Mouse (Mus musculus): ENCODE data around the gene Ube2d2b. TPM values are rescaled to one million over a fixed set of nuclear protein-coding genes. Genes with fewer than 3 reads are reported as not detected.

Gene Ube2d2b
- polyA plus RNA-seq (2014; fragmentation: Nextera tagmentation; extraction: Ambion mirVana), result 0.45 and 1.2 TPM in 2 replicates

DNA sequence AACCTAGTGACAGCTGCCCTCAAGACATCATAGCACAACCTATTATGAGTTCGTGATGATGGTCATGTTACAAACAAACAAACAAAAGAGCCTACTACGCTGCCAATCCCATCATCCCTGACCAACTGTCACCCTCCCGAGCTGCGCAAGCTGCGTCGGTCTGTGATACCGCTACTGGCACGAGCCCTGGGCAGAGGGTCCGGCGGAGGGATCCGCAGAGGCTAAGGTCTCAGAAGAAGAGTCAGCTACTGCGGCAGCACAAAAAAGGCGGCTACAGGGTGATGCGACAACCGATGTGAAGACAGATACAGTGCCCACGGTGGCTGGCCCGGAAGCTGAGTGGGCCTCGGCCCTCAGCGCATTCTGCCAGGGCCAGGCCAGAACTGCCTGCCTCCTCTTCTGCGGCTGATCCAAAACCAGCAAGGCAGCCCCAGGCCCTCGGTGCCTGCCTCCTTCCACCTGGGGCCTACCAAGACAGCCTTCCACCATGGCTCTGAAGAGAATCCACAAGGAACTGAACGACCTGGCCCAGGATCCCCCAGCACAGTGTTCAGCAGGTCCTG, at the start of gene Ube2d2b:
Ube2d2b (plus strand) TSS at position 102 of the 563 bp plus-strand sequence.
- no peak within 1 kb of the TSS for H3K9ac ChIP-seq (replicated peaks; ENCODE audit: low read depth, low read length)

DNA sequence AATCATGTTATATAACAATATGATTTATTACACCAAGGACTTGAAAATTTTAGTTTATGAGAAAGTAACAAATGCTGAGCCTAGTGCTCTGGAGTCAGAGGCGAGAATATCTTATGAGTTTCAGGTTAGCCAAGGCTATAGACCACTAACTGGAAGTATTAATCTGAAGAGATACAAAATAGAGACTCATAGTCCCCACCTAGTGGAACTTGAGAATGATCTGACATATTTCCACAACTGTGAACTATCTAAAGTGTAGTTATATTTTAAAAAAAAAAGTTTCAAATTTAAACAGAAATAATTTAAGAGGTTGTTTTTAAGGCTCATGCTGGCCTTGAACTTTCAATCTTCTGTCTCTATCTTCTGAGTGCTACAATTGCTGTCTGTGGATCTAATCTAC, 47.5 kb upstream of the Ube2d2b start:
- Histone ChIP-seq H3K4me3 (ENCODE audit: low read depth, low read length) (no peak overlapping the region), H3K4me1 (ENCODE audit: control insufficient read depth, insufficient read depth, low read length) (no peaks in the 10 kb centered on the region), H3K4me2 (replicated peaks; ENCODE audit: low read depth, low read length) (no peak overlapping the region), H3K36me3 (ENCODE audit: control insufficient read depth, insufficient read depth, low read length) (peaks cover 6% of the 10 kb centered on the region), H3K27ac (ENCODE audit: low read length) (no peak overlapping the region), H3K27me3 (ENCODE audit: control insufficient read depth, insufficient read depth, low read length) (no peaks in the 10 kb centered on the region), H3K9me3 (ENCODE audit: control insufficient read depth, low read depth, low read length) (no peaks in the 10 kb centered on the region), H3K9ac (replicated peaks; ENCODE audit: low read depth, low read length) (no peak overlapping the region)
- no peak for ATAC-seq (ENCODE audit: insufficient number of reproducible peaks, insufficient read depth, low FRiP score, low read depth)
- 92% methylated on average over 1 of the region's 1 CpGs for WGBS

More for the DNA sequence above, at the start of gene Ube2d2b:
- Histone ChIP-seq H3K36me3 (ENCODE audit: control insufficient read depth, insufficient read depth, low read length) (no peaks in the 10 kb centered on the region), H3K4me1 (ENCODE audit: control insufficient read depth, insufficient read depth, low read length) (peaks cover 10% of the 10 kb centered on the region; the same call in 1 of the 2 replicates), H3K9me3 (ENCODE audit: control insufficient read depth, low read depth, low read length) (0 out of 2 replicates have a peak, but pooled peaks cover 8% of the 10 kb centered on the region), H3K4me3 (ENCODE audit: low read depth, low read length) (no peak within 1 kb of the TSS), H3K4me2 (replicated peaks; ENCODE audit: low read depth, low read length) (no peak within 1 kb of the TSS), H3K27me3 (ENCODE audit: control insufficient read depth, insufficient read depth, low read length) (no peaks in the 10 kb centered on the region), H3K27ac (ENCODE audit: low read length) (no peak within 1 kb of the TSS)
- ATAC-seq (ENCODE audit: insufficient number of reproducible peaks, insufficient read depth, low FRiP score, low read depth), result no peak
- WGBS, result 93% methylated on average over 22 of the region's 22 CpGs

DNA sequence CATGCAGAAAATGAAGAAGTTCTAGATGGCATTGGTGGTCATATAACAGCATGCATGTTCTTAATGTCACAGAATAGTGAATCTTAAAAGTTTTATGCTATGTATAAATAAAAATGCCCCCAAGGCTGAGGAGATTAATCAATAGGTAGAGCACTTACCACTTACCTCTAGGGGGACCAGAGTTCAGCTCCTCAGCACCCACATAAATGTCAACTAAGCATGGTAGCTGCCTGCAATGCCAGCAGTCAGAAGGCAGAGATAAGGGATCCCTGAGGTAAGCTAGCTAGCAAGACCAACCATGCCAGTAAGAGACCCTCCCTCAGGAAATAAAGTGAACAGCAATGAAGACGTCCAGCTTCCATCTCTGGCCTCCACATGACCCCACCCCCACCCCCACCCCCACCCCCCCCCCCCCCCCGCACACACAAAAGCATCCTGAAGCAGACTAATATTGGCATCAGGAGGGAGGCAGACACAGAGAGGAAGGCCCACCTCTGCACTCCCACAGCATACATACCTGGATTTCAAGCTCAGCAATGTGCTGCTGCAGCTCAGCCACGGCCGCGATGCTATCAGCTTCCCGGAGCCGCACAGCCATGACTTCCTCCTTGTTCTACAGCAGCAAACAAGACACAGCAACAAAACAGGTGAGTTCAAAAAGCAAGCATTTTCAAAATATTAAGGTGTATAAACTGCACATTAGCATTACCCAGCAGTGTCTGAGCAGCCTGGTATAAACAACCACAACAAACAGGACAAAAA, 42.0 kb upstream of the Ube2d2b start:
- no peak overlapping the region for H3K4me2 ChIP-seq (replicated peaks; ENCODE audit: low read depth, low read length)
- 78% methylated on average over 7 of the region's 7 CpGs for WGBS

DNA sequence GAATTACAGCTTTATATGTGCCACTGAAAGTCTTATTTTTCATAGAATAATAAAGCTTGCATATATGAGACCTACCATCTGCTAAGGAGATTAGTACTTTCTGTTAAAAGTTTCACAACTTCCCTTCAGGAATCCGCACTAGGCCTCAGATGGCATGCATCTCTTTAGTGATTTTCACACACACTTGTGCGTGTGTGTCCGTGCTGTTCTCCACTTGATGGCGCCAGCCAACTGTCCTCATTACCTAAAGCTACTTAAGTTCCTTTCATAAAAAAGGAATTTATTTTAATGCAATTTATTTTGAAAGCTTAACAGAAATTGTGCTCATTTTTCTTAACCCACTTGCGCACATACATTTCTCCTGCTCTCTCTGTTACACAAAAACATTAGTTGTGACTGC, 40.4 kb upstream of the Ube2d2b start:
- H3K9me3 ChIP-seq (ENCODE audit: control insufficient read depth, low read depth, low read length), result no peaks in the 10 kb centered on the region
- H3K27ac ChIP-seq (ENCODE audit: low read length), result no peak overlapping the region
- H3K27me3 ChIP-seq (ENCODE audit: control insufficient read depth, insufficient read depth, low read length), result no peaks in the 10 kb centered on the region
- H3K4me2 ChIP-seq (replicated peaks; ENCODE audit: low read depth, low read length), result no peak overlapping the region
- 75% methylated on average over 5 of the region's 5 CpGs for WGBS
- ATAC-seq (ENCODE audit: insufficient number of reproducible peaks, insufficient read depth, low FRiP score, low read depth), result no peak
- H3K4me3 ChIP-seq (ENCODE audit: low read depth, low read length), result no peak overlapping the region
- no peak overlapping the region for H3K9ac ChIP-seq (replicated peaks; ENCODE audit: low read depth, low read length)
- peaks cover 10% of the 10 kb centered on the region for H3K36me3 ChIP-seq (ENCODE audit: control insufficient read depth, insufficient read depth, low read length)
- H3K4me1 ChIP-seq (ENCODE audit: control insufficient read depth, insufficient read depth, low read length), result no peaks in the 10 kb centered on the region

More for the DNA sequence above, 42.0 kb upstream of the Ube2d2b start:
- no peak overlapping the region for H3K9ac ChIP-seq (replicated peaks; ENCODE audit: low read depth, low read length)
- ATAC-seq (ENCODE audit: insufficient number of reproducible peaks, insufficient read depth, low FRiP score, low read depth), result no peak
- no peak overlapping the region for H3K27ac ChIP-seq (ENCODE audit: low read length)
- peaks cover 10% of the 10 kb centered on the region for H3K36me3 ChIP-seq (ENCODE audit: control insufficient read depth, insufficient read depth, low read length)
- H3K27me3 ChIP-seq (ENCODE audit: control insufficient read depth, insufficient read depth, low read length), result no peaks in the 10 kb centered on the region
- no peak overlapping the region for H3K4me3 ChIP-seq (ENCODE audit: low read depth, low read length)
- no peaks in the 10 kb centered on the region for H3K4me1 ChIP-seq (ENCODE audit: control insufficient read depth, insufficient read depth, low read length)
- H3K9me3 ChIP-seq (ENCODE audit: control insufficient read depth, low read depth, low read length), result no peaks in the 10 kb centered on the region

DNA sequence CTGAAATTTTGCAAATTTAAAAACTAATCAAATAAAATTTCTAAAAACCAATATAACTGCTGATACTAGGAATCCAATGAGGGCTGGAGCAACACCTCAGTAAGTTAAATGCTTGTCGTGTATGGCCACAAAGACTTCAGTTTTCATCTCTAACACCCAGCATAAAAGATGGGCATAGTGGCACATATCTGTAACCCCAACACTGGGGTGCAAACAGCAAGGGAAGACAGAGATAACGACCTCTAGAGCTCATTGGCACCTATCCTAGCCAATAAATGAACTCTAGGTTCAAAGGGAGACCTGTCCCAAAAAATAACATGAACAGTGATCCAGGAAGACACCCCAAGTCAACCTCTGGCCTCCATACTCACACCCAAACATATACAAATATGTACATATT, 37.9 kb upstream of the Ube2d2b start:
- Histone ChIP-seq H3K4me2 (replicated peaks; ENCODE audit: low read depth, low read length) (no peak overlapping the region), H3K4me1 (ENCODE audit: control insufficient read depth, insufficient read depth, low read length) (no peaks in the 10 kb centered on the region), H3K9me3 (ENCODE audit: control insufficient read depth, low read depth, low read length) (no peaks in the 10 kb centered on the region), H3K27me3 (ENCODE audit: control insufficient read depth, insufficient read depth, low read length) (no peaks in the 10 kb centered on the region), H3K36me3 (ENCODE audit: control insufficient read depth, insufficient read depth, low read length) (peaks cover 13% of the 10 kb centered on the region; the same call in 1 of the 2 replicates), H3K27ac (ENCODE audit: low read length) (no peak overlapping the region), H3K4me3 (ENCODE audit: low read depth, low read length) (no peak overlapping the region), H3K9ac (replicated peaks; ENCODE audit: low read depth, low read length) (no peak overlapping the region)
- ATAC-seq (ENCODE audit: insufficient number of reproducible peaks, insufficient read depth, low FRiP score, low read depth), result no peak
- WGBS, result 92% methylated on average over 2 of the region's 2 CpGs

DNA sequence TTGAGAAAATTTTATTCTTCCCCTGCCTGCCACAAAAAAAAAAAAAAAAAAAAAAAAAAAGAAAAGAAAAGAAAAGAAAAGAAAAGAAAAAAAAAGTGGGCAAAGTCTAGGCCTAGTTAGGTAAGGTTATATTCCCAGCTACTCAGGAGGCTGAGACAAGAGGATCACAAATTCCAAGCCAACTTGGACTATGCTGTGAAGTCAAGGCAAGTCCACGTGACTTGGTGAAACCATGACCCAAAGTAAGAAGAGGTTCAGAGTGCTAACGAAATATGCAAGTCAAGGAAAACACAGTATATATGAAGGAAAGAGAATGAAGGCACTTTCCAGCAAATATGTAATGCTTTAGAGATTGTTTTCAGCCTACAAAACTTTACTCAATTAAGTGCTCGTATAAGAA, 37.4 kb upstream of the Ube2d2b start:
- Histone ChIP-seq H3K4me2 (replicated peaks; ENCODE audit: low read depth, low read length) (no peak overlapping the region), H3K4me3 (ENCODE audit: low read depth, low read length) (no peak overlapping the region), H3K9ac (replicated peaks; ENCODE audit: low read depth, low read length) (no peak overlapping the region), H3K27ac (ENCODE audit: low read length) (no peak overlapping the region), H3K36me3 (ENCODE audit: control insufficient read depth, insufficient read depth, low read length) (peaks cover 9% of the 10 kb centered on the region; the same call in 1 of the 2 replicates), H3K9me3 (ENCODE audit: control insufficient read depth, low read depth, low read length) (no peaks in the 10 kb centered on the region), H3K4me1 (ENCODE audit: control insufficient read depth, insufficient read depth, low read length) (no peaks in the 10 kb centered on the region), H3K27me3 (ENCODE audit: control insufficient read depth, insufficient read depth, low read length) (no peaks in the 10 kb centered on the region)
- ATAC-seq (ENCODE audit: insufficient number of reproducible peaks, insufficient read depth, low FRiP score, low read depth), result no peak
- 87% methylated on average over 3 of the region's 3 CpGs for WGBS

DNA sequence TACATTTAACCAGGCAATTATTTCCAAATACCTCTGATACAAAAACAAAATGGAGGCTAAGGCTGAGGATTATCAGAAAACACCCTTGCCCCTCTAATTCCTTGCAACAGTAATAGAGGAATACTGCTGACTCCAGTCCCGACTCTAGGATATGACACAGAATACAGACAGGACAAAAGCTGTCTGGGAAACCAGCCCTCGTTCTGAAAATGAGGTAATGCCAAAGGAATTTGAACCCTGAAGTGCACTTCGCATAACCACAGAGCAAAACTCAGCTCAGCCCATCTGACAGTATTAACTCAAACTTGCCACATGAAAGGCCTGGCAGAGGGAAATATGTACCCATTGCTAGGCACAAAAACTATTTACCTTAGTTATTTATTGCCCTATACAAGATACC, 36.6 kb upstream of the Ube2d2b start:
- no peak overlapping the region for H3K9ac ChIP-seq (replicated peaks; ENCODE audit: low read depth, low read length)
- H3K27me3 ChIP-seq (ENCODE audit: control insufficient read depth, insufficient read depth, low read length), result no peaks in the 10 kb centered on the region
- WGBS, result 19% methylated on average over 3 of the region's 3 CpGs
- peaks cover 14% of the 10 kb centered on the region; the same call in 1 of the 2 replicates for H3K36me3 ChIP-seq (ENCODE audit: control insufficient read depth, insufficient read depth, low read length)
- no peak overlapping the region for H3K27ac ChIP-seq (ENCODE audit: low read length)
- H3K4me2 ChIP-seq (replicated peaks; ENCODE audit: low read depth, low read length), result no peak overlapping the region
- no peaks in the 10 kb centered on the region for H3K4me1 ChIP-seq (ENCODE audit: control insufficient read depth, insufficient read depth, low read length)
- ATAC-seq (ENCODE audit: insufficient number of reproducible peaks, insufficient read depth, low FRiP score, low read depth), result no peak
- H3K9me3 ChIP-seq (ENCODE audit: control insufficient read depth, low read depth, low read length), result no peaks in the 10 kb centered on the region
- no peak overlapping the region for H3K4me3 ChIP-seq (ENCODE audit: low read depth, low read length)

DNA sequence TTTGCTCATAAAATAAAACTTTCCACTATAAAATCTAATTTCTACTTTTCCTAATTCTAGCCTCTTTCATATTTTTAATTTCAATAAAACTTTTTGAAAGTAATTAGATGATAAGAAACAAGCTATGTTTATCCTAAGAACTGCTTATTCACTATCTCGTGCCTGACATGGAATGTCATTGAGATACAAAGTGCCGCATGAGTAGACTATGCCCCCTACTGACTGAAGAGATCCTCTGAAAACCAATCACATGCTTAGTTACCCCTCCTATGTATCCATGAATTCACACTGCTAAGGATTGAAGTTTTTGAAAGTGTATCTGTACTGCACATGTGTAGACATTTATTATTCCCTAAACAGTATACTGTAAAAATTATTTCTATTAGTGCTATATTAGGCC, 36.0 kb upstream of the Ube2d2b start:
- H3K9ac ChIP-seq (replicated peaks; ENCODE audit: low read depth, low read length), result no peak overlapping the region
- H3K9me3 ChIP-seq (ENCODE audit: control insufficient read depth, low read depth, low read length), result no peaks in the 10 kb centered on the region
- H3K4me1 ChIP-seq (ENCODE audit: control insufficient read depth, insufficient read depth, low read length), result no peaks in the 10 kb centered on the region
- H3K4me3 ChIP-seq (ENCODE audit: low read depth, low read length), result no peak overlapping the region
- 34% methylated on average over 2 of the region's 2 CpGs for WGBS
- peaks cover 19% of the 10 kb centered on the region; the same call in 1 of the 2 replicates for H3K36me3 ChIP-seq (ENCODE audit: control insufficient read depth, insufficient read depth, low read length)
- no peak for ATAC-seq (ENCODE audit: insufficient number of reproducible peaks, insufficient read depth, low FRiP score, low read depth)
- H3K4me2 ChIP-seq (replicated peaks; ENCODE audit: low read depth, low read length), result no peak overlapping the region
- H3K27ac ChIP-seq (ENCODE audit: low read length), result no peak overlapping the region
- H3K27me3 ChIP-seq (ENCODE audit: control insufficient read depth, insufficient read depth, low read length), result no peaks in the 10 kb centered on the region

All from stomach, embryonic 14.5 days (tissue).